Mouse (Mus musculus) liver, embryonic 14.5 days (tissue): ENCODE measurements at regions not wholly inside any gene's neighbourhood (a gene's known extent, or its start where the extent isn't known, plus 50 kb on each side); places are given as distances from the start of the nearest gene placed in this dataset.

Experiments used
- ATAC-seq: fragments of 200-750 bp; cut with Nextera tagmentation; 2 replicates; pipeline ENCODE4 v1.8.0; 2017; ENCODE audit warnings: moderate number of reproducible peaks, mild to moderate bottlenecking, moderate library complexity; ENCODE audit not compliant: insufficient read depth
- DNase-seq, 3 experiments: peaks; one replicate each; pipeline ENCODE4 v3.0.0-alpha.2; 2012 to 2013; ENCODE audit warnings: low read depth in 3 of 3, low spot score in 3 of 3
- H3K27ac ChIP-seq: fragments of 300-500 bp; sonication (generic); 2 replicates; pipeline ENCODE4 v1.5.1; 2014; ENCODE audit warnings: moderate library complexity, mild to moderate bottlenecking, control low read depth, inconsistent platforms
- H3K27me3 ChIP-seq: fragments of 300-500 bp; sonication (generic); 2 replicates; pipeline ENCODE4 v1.6.1; 2014; ENCODE audit warnings: mild to moderate bottlenecking, low read length, moderate library complexity; ENCODE audit not compliant: control insufficient read depth, insufficient read depth
- H3K36me3 ChIP-seq: fragments of 300-500 bp; sonication (generic); replicated peaks from 2 replicates; pipeline ENCODE4 v1.6.1; 2014; ENCODE audit warnings: low read depth; ENCODE audit not compliant: control insufficient read depth, insufficient read depth
- H3K4me1 ChIP-seq, 2 experiments: fragments of 200-500 bp in 1 of 2; fragments of 300-500 bp in 1 of 2; sonication (generic) in 1 of 2; replicated peaks; 2 replicates each; pipeline ENCODE4 v1.6.1; 2012 to 2014; ENCODE audit warnings: antibody characterized with exemption in 1 of 2, inconsistent platforms in 1 of 2, low read length in 1 of 2; ENCODE audit not compliant: control insufficient read depth in 2 of 2, insufficient read depth in 2 of 2
- H3K4me2 ChIP-seq: fragments of 300-500 bp; sonication (generic); 2 replicates; pipeline ENCODE4 v1.6.1; 2014; ENCODE audit warnings: low read depth, mild to moderate bottlenecking, control low read depth, moderate library complexity
- H3K4me3 ChIP-seq, 2 experiments: fragments of 200-500 bp in 1 of 2; fragments of 300-500 bp in 1 of 2; sonication (generic) in 1 of 2; 2 replicates each; pipeline ENCODE4 v1.5.1; 2012 to 2014; ENCODE audit warnings: low read depth in 2 of 2, low read length in 2 of 2, mild to moderate bottlenecking in 2 of 2, control low read depth in 1 of 2, inconsistent platforms in 1 of 2, moderate library complexity in 1 of 2; ENCODE audit not compliant: insufficient read depth in 1 of 2
- H3K9ac ChIP-seq: fragments of 300-500 bp; sonication (generic); replicated peaks from 2 replicates; pipeline ENCODE4 v1.6.1; 2014; ENCODE audit warnings: mild to moderate bottlenecking, control low read depth, moderate library complexity
- H3K9me3 ChIP-seq: fragments of 300-500 bp; sonication (generic); 2 replicates; pipeline ENCODE4 v1.6.1; 2016; ENCODE audit warnings: low read length, mixed read lengths; ENCODE audit not compliant: control insufficient read depth
- CTCF ChIP-seq: IDR thresholded peaks from 2 replicates; pipeline ENCODE4 v1.5.1; 2016; ENCODE audit warnings: antibody characterized with exemption, low read depth, control low read depth
- EP300 ChIP-seq: IDR thresholded peaks from 2 replicates; pipeline ENCODE4 v1.6.1; 2016; ENCODE audit warnings: antibody characterized with exemption, low read depth
- WGBS: fragments of 180-500 bp; shearing (Covaris S2); extraction: QIAGEN DNeasy Blood & Tissue Kit; methylation state at CpG from one replicate; pipeline ENCODE4 v1.1.7; 2014; ENCODE audit not compliant: insufficient replicate concordance; 5-methylcytosine and 5-hydroxymethylcytosine counted together

DNA sequence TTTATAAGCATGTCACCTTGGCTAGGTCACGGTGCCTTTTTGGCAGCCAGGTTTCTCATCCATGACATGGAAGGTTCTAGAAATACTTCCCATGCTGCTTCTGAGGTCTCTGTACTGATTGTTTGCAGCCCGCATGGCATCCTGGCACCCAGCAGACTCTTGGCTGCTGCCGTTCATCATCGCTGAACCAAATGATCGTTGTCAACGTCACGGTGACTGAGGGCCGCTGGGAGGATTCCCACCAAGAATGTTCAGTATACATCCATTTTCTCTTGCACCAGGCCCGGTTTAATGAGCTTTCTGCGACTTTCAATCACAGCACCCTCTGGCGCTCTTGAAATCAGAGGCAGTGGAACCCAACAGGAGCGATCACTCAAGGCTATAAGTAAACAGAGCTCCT, 448.1 kb downstream of the Cdh26 start:
- Histone ChIP-seq H3K36me3 (no peaks in the 10 kb centered on the region), H3K27me3 (no peaks in the 10 kb centered on the region), H3K4me1 (no peaks in the 10 kb centered on the region), H3K9ac (no peak overlapping the region), H3K27ac (no peak overlapping the region), H3K4me2 (no peak overlapping the region), H3K4me3 (no peak overlapping the region), H3K9me3 (no peaks in the 10 kb centered on the region)
- ATAC-seq, result no peak
- TF ChIP-seq EP300, result no peak
- TF ChIP-seq CTCF, result no peak
- no peak for DNase-seq
- 74% methylated on average over 12 of the region's 12 CpGs for WGBS

DNA sequence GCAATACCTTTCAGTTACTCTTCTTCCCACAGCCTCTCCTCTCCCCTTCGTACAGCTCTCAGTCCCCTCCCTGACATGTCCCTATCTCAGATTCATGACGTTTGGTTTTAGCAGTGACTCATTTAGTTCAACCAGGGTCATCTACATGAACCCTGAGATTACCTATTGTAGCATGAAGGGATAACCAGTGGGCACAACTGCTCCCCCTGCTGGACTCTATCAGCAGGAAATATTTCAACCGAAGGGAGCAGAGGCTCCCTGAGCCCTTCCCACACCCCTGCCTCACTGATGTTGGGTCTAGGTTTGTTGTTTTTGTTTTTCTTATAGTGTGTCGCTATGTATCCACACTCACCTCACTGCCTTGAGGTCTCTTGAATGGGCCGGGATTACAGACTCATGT, 455.4 kb downstream of the Cdh26 start:
- Histone ChIP-seq H3K27ac (no peak overlapping the region), H3K4me3 (no peak overlapping the region), H3K36me3 (no peaks in the 10 kb centered on the region), H3K4me1 (no peaks in the 10 kb centered on the region), H3K9me3 (no peaks in the 10 kb centered on the region), H3K9ac (no peak overlapping the region), H3K27me3 (no peaks in the 10 kb centered on the region), H3K4me2 (no peak overlapping the region)
- ATAC-seq (no peak), DNase-seq (no peak)
- peak; percentile 42 for TF ChIP-seq CTCF
- no peak for TF ChIP-seq EP300
- WGBS, result 37% methylated on average over 5 of the region's 5 CpGs

DNA sequence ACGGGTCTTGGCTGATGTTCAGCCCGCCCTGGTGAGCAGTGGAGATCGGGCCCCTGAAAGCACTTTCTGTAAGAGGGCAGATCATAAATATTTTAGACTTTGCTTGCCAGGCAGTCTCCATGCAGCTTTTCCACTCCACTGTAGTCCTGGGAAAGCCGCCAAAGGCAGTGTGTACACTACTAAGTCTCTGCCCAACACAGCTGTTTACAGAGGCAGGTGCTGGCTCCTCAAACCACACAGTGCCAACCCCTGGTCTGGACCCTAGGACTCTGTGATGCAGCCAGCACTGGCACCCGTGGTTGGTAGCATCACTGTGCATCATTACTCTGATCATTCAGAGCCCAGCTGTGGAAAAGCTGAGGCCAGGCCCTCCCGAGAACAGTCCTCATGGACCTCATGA, 458.4 kb downstream of the Cdh26 start:
- Histone ChIP-seq H3K9me3 (no peaks in the 10 kb centered on the region), H3K4me1 (no peaks in the 10 kb centered on the region), H3K27ac (no peak overlapping the region), H3K4me2 (no peak overlapping the region), H3K27me3 (no peaks in the 10 kb centered on the region), H3K36me3 (no peaks in the 10 kb centered on the region), H3K4me3 (no peak overlapping the region), H3K9ac (no peak overlapping the region)
- TF ChIP-seq CTCF, result no peak
- no peak for TF ChIP-seq EP300
- no peak for ATAC-seq
- 57% methylated on average over 6 of the region's 6 CpGs for WGBS
- DNase-seq, result no peak

DNA sequence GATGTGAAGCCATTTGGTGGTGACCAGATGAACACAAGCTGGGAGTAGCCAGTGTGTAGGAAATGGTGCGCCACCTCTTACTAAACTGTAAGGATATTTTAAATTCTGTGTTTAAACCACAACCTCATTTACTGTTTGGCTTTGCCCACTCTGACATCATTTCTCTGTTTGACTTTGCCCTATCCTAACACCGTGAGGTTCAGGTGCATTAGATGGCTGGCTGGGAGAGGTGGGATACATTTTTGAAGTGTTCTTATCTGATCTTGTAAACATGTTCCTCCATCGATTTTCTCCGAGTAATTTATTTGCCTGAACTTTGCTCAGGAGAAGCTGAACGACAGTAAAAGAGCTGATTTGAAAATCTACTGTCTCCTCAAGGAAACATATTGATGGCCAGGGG, 472.1 kb downstream of the Cdh26 start:
- 50% methylated on average over 5 of the region's 5 CpGs for WGBS
- H3K9ac ChIP-seq, result no peak overlapping the region
- no peak overlapping the region for H3K4me2 ChIP-seq
- H3K27ac ChIP-seq, result no peak overlapping the region
- DNase-seq (no peak), ATAC-seq (no peak)
- no peaks in the 10 kb centered on the region for H3K4me1 ChIP-seq
- H3K36me3 ChIP-seq, result no peaks in the 10 kb centered on the region
- no peaks in the 10 kb centered on the region for H3K9me3 ChIP-seq
- no peaks in the 10 kb centered on the region for H3K27me3 ChIP-seq
- H3K4me3 ChIP-seq, result no peak overlapping the region
- TF ChIP-seq EP300 (no peak), CTCF (no peak)

DNA sequence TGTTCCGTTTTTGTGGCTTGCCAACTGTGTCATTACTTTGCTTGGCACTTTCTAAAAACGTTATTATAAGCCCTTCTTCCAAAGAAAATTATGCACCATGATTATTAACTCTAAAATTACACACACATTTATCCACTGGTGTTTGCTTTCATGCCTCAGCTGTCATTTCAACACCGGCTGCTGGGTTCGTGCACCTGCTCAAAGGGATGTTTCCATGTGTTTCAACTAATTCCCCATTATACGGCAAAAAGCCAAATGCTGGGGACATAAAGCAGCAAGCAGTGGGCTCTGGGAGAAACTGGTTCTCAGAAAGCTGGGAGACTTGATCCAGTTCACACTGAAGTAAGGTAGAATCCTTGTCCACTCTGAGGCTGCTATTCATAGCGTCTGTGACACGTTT, 479.0 kb downstream of the Cdh26 start:
- no peak overlapping the region for H3K27ac ChIP-seq
- no peaks in the 10 kb centered on the region for H3K36me3 ChIP-seq
- no peak for TF ChIP-seq CTCF
- TF ChIP-seq EP300, result no peak
- no peak overlapping the region for H3K4me3 ChIP-seq
- no peak for DNase-seq
- H3K4me2 ChIP-seq, result no peak overlapping the region
- no peak for ATAC-seq
- no peaks in the 10 kb centered on the region for H3K27me3 ChIP-seq
- 59% methylated on average over 7 of the region's 7 CpGs for WGBS
- H3K9me3 ChIP-seq, result no peaks in the 10 kb centered on the region
- H3K4me1 ChIP-seq, result no peaks in the 10 kb centered on the region
- no peak overlapping the region for H3K9ac ChIP-seq
